Comparison of ENCODE assay signal across 13 mouse cellular contexts in genomic region chr12:12841385-12842238, GRCm38 (mm10).
A peak's percentile ranks its signal among the peaks of the same experiment; 100 is the strongest.
DNase-seq lines count a peak whose midpoint lies in the region; ATAC-seq lines count a peak whose summit lies in the region.
"Had no signal": no experiment of that assay in that cellular context is flagged by ENCODE, and none has a peak within 500 bp of the region (broad histone marks: within the 10 kb centered on the region; RNA-seq: fewer than 3 reads in every experiment).

No protein-coding gene starts in this region.

- peak; percentile 18 for DNase-seq in embryo, embryonic 10.5 days (ENCODE audit: low spot score)
- no peak for DNase-seq in embryo, embryonic 9.5 days (ENCODE audit: extremely low spot score)
- no peak for DNase-seq in kidney, postnatal 14 days
- no peak for DNase-seq in gastrocnemius, postnatal 25 days
- DNase-seq in gastrocnemius, postnatal 36 days = no peak
- DNase-seq: adrenal gland, postnatal 36 days; cerebellum, adult 11-12 months; kidney, adult 11 months; layer of hippocampus, adult 9-11 months had no signal

- peak overlapping the region; percentile 16; the same call in 1 of the 2 replicates for H3K4me3 ChIP-seq in kidney, embryonic 16.5 days (ENCODE audit: low read length)
- H3K4me3 ChIP-seq in hindbrain, embryonic 15.5 days = no peak overlapping the region
- H3K4me3 ChIP-seq in midbrain, embryonic 15.5 days = no peak overlapping the region

- no peaks in the 10 kb centered on the region for H3K9me3 ChIP-seq in kidney, embryonic 16.5 days (ENCODE audit: low read length)
- H3K9me3 ChIP-seq in hindbrain, embryonic 15.5 days = no peaks in the 10 kb centered on the region
- H3K9me3 ChIP-seq in midbrain, embryonic 15.5 days = no peaks in the 10 kb centered on the region
- H3K9me3 ChIP-seq: lung, embryonic 15.5 days had no signal

- no peak overlapping the region; the same call in 1 of the 2 replicates for H3K9ac ChIP-seq in kidney, embryonic 16.5 days (replicated peaks; ENCODE audit: low read length)
- H3K9ac ChIP-seq in hindbrain, embryonic 15.5 days = no peak overlapping the region
- H3K9ac ChIP-seq in midbrain, embryonic 15.5 days = no peak overlapping the region
- H3K9ac ChIP-seq: lung, embryonic 15.5 days had no signal

- peak overlapping the region; percentile 81 for H3K27ac ChIP-seq in kidney, embryonic 16.5 days (ENCODE audit: low read length)
- H3K27ac ChIP-seq in hindbrain, embryonic 15.5 days (replicated peaks) = no peak overlapping the region
- no peak overlapping the region for H3K27ac ChIP-seq in midbrain, embryonic 15.5 days
- H3K27ac ChIP-seq: lung, embryonic 15.5 days had no signal

- peak; percentile 21; the same call in 1 of the 2 replicates for ATAC-seq in kidney, embryonic 16.5 days (ENCODE audit: low FRiP score, low TSS enrichment)
- ATAC-seq in hindbrain, embryonic 15.5 days (ENCODE audit: low FRiP score, low read depth) = peak; percentile 71; the same call in 1 of the 2 replicates
- peak; percentile 41 for ATAC-seq in midbrain, embryonic 15.5 days (replicated peaks)

- H3K36me3 ChIP-seq in kidney, embryonic 16.5 days (ENCODE audit: insufficient read depth, low read length) = no peaks in the 10 kb centered on the region
- H3K36me3 ChIP-seq in hindbrain, embryonic 15.5 days = no peaks in the 10 kb centered on the region
- no peaks in the 10 kb centered on the region for H3K36me3 ChIP-seq in midbrain, embryonic 15.5 days (replicated peaks)
- H3K36me3 ChIP-seq: lung, embryonic 15.5 days had no signal

- peaks cover 24% of the 10 kb centered on the region for H3K4me1 ChIP-seq in kidney, embryonic 16.5 days (ENCODE audit: insufficient read depth, low read length)
- H3K4me1 ChIP-seq in hindbrain, embryonic 15.5 days (replicated peaks) = peaks cover 19% of the 10 kb centered on the region
- peaks cover 15% of the 10 kb centered on the region for H3K4me1 ChIP-seq in midbrain, embryonic 15.5 days

- 63% methylated on average over 5 of the region's 5 CpGs for WGBS in kidney, embryonic 16.5 days
- WGBS in hindbrain, embryonic 15.5 days = 84% methylated on average over 5 of the region's 5 CpGs
- 73% methylated on average over 5 of the region's 5 CpGs for WGBS in midbrain, embryonic 15.5 days

- H3K4me2 ChIP-seq in kidney, embryonic 16.5 days (replicated peaks; ENCODE audit: low read depth, low read length) = peak overlapping the region; percentile 56
- H3K4me2 ChIP-seq in hindbrain, embryonic 15.5 days = no peak overlapping the region
- no peak overlapping the region for H3K4me2 ChIP-seq in midbrain, embryonic 15.5 days

- H3K27me3 ChIP-seq in kidney, embryonic 16.5 days (ENCODE audit: insufficient read depth, low read length) = no peaks in the 10 kb centered on the region
- no peaks in the 10 kb centered on the region for H3K27me3 ChIP-seq in hindbrain, embryonic 15.5 days
- no peaks in the 10 kb centered on the region; the same call in 1 of the 2 replicates for H3K27me3 ChIP-seq in midbrain, embryonic 15.5 days (replicated peaks)
- H3K27me3 ChIP-seq: lung, embryonic 15.5 days had no signal

- intact Hi-C loops in gastrocnemius, postnatal 36 days (cut with DNase I) = no loop called here

Comparison
In these comparisons a context has a peak if more than half of its experiments do, and no peak if none do; other contexts are left out.
1. ATAC-seq: peak in every context shown above with its lines; median percentile 71 in hindbrain, embryonic 15.5 days; 41 in midbrain, embryonic 15.5 days; 21 in kidney, embryonic 16.5 days.